Mouse (Mus musculus): ENCODE data around the gene Sertad4.

DNA sequence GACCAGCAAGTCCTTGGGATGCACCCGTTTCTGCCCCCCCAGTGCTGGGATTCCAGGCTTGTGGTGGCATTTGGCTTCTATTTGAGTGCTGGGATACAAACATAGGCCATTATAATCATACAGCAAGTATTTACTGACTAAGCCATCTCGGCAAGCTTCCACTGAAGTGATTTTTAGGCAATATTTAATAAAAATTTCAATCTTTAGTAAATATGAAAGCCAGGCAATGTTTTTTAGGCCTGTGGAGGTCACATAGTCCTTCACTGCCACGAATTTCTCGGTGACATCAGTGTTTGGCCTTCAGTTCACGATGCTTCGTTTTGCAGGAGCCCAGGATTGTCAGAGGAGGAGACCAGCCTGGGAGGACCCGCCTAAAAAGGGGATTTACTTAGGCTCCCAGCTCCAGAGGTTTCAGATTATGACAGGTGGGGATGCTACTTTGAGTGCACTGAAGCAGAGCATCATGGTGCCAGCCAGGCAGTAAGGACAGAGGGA, 23.6 kb upstream of the Sertad4 start:
- TF ChIP-seq CTCF (IDR thresholded peaks at IDR 0.05; ENCODE audit: low read depth, low read length) (no peak), POLR2A (IDR thresholded peaks at IDR 0.05; ENCODE audit: borderline replicate concordance, low read depth, low read length) (no peak)

Data from bone marrow macrophage, adult 2 months (primary cell).